Mouse (Mus musculus): Measurements from ENCODE around the gene Rbfox1.

DNA sequence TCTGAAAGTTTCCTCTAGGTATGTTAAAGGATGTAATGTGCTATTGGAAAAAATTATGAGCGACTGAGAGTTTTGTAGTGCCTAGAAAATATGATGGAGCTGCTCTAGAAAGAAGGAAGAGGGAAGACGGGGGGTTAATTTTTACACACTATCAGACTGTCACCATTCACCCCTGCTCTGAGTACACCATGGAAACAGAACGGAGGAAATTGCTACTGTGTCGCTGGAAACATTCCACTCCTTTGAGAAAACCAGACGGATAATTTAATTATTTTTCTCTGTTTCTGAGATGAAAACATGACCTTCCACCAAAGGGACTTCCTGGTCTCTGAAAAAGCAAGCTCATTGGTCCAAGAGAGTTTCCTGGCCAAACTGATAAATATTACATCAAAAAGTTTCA, 1077.4 kb downstream of the Rbfox1 start:
- TF ChIP-seq CTCF (IDR thresholded peaks at IDR 0.05; ENCODE audit: low read depth, low read length): no peak
- TF ChIP-seq GATA2 (IDR thresholded peaks at IDR 0.05; ENCODE audit: borderline replicate concordance, low read depth, low read length): no peak
- TF ChIP-seq TAL1 (conservative IDR thresholded peaks at IDR 0.05; ENCODE audit: low read depth, low read length): no peak
- TF ChIP-seq POLR2AphosphoS5 (IDR thresholded peaks at IDR 0.05; ENCODE audit: insufficient replicate concordance, low read depth, low read length): no peak
